15 mouse cellular contexts compared by ENCODE assay signal in the genomic region with DNA sequence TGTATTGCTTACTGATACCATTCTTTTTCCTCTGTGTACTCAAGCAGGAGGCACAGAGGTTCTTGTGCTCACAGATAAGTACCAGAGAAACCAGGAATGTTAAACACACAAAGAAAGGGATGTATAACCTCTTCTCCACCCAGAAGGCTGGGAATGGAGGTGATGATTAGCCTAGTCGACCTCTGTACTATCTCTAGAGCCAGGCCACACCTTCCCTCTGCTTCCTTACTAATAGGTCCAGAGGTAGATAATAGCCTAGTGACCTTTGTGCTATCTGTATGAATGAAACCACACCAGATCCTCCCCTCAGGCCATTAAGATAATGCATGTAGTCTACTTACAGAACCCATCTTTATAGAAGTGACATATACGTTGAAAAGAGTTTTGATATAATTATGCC. TPM values are rescaled to one million over a fixed set of nuclear protein-coding genes. Genes with fewer than 3 reads are reported as not detected.
"Had no signal": no experiment of that assay in that cellular context is flagged by ENCODE, and none has a peak within 500 bp of the region (broad histone marks: within the 10 kb centered on the region; RNA-seq: fewer than 3 reads in every experiment).

No protein-coding gene starts in this region.

- H3K36me3 ChIP-seq: limb, embryonic 15.5 days; midbrain, embryonic 13.5 days; neural tube, embryonic 15.5 days had no signal

- DNase-seq: layer of hippocampus, adult 9-11 months; layer of hippocampus, postnatal 36 days; right cerebral cortex, adult 18-20 months; right cerebral cortex, postnatal 25 days; thymus, adult 2 months; thymus, postnatal 36 days had no signal

- H3K9me3 ChIP-seq: limb, embryonic 15.5 days; midbrain, embryonic 13.5 days; neural tube, embryonic 15.5 days had no signal

- H3K4me2 ChIP-seq: limb, embryonic 15.5 days; midbrain, embryonic 13.5 days; neural tube, embryonic 15.5 days had no signal

- H3K27ac ChIP-seq: kidney, postnatal 0 days; limb, embryonic 15.5 days; liver, embryonic 14.5 days; midbrain, embryonic 13.5 days; neural tube, embryonic 15.5 days had no signal

- H3K4me1 ChIP-seq: limb, embryonic 15.5 days; midbrain, embryonic 13.5 days; neural tube, embryonic 15.5 days had no signal

- H3K27me3 ChIP-seq: limb, embryonic 15.5 days; midbrain, embryonic 13.5 days; neural tube, embryonic 15.5 days had no signal

- H3K4me3 ChIP-seq: limb, embryonic 15.5 days; midbrain, embryonic 13.5 days; myocyte; neural tube, embryonic 15.5 days had no signal

- ATAC-seq: midbrain, embryonic 13.5 days had no signal

- H3K9ac ChIP-seq: limb, embryonic 15.5 days; liver, embryonic 14.5 days; midbrain, embryonic 13.5 days; neural tube, embryonic 15.5 days had no signal

RNA-seq across cellular contexts. Expression of gene B430305J03Rik, which starts 29.5 kb away (rescaled TPM):
- polyA plus RNA-seq: kidney, postnatal 0 days; limb, embryonic 11.5 days; limb, embryonic 15.5 days; lung, embryonic 16.5 days; midbrain, embryonic 13.5 days; neural tube, embryonic 11.5 days; neural tube, embryonic 15.5 days had no signal
